Mouse (Mus musculus) heart, postnatal 25 days (tissue): Measurements from ENCODE around the gene Vwa3b. TPM values are rescaled to one million over a fixed set of nuclear protein-coding genes. Genes with fewer than 3 reads are reported as not detected.

Source experiments
- DNase-seq: peaks from one replicate; pipeline ENCODE4 v3.0.0; 2022; ENCODE audit warnings: low spot score
- intact Hi-C: fragments of 180-260 bp; cut with DNase I; formaldehyde crosslinking; loops from one replicate; pipeline ENCODE4 v1.15.1; 2025
- total RNA-seq, 2 experiments: library from RNA; stranded (reverse); gene quantifications; 2 replicates each; pipeline ENCODE4 v1.2.3; 2021

Gene Vwa3b
- total RNA-seq, result under 1 TPM; 0.31 to 0.34 TPM

DNA sequence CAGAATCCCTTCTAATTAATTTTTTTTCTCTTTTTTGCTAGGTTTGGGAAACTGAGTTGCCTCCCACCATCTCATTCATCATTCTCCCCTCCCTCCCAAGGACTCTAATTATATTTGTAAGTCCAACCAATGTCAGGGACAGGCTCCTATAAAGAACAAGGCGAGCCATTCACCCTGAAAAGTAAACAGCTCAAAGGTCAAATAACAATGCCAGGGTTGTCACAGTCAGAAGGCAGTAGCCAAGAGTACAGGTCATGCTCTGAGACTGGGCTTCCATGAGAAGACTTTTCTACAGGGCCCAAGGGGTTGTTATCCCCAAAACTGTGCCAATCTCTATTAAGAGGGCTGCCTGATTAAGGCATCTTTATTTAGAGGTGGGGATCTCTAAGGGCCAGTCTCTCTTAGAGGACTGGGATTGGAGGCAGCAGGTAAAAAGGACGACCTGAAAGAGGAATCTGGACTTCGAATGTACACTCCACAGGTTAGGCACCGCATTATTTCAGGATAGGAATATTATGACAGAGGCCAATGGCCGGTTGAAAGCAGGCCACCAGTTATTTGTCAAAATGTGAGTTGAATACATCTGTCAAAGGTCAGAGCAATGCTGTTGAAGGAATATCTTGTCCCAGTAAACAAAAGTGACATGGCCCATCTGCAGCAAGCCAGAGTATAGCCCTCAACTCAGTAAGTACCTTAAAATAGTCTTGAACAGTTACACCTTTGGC, at the start of gene Vwa3b:
TSS of gene Vwa3b (plus strand) at position 635 of the 725 bp plus-strand sequence.
- no peak for DNase-seq
- intact Hi-C loops, result no loop called here

DNA sequence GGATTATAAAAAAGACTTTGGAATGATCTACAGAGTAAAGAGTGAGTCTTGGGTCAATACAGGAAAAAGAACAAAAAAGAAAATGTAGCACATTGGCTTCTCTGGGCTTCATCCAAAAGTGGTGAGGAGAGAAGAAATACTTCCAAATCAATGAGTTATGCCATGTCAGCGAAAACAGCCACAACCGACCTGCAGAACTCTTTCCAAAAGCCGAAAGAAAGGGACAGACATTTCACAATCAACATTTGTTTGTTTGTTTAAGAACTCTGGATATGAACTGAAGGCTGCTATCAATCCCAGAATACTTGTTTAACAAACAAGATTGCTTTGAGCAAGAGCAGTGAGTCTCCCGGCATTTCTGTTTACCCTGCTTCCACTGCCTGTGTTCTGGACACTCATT, 49.6 kb upstream of the Vwa3b start:
- intact Hi-C loops, result no loop called here
- no peak for DNase-seq

GRCm38 (mm10) chr1:36982191-36982961, 44.0 kb upstream of the Vwa3b start:
- DNase-seq, result no peak
- intact Hi-C loops, result no loop called here

GRCm38 (mm10) chr1:36983754-36984153, 42.6 kb upstream of the Vwa3b start:
- intact Hi-C loops, result no loop called here
- no peak for DNase-seq

GRCm38 (mm10) chr1:36984406-36984805, 42.0 kb upstream of the Vwa3b start:
- DNase-seq, result no peak
- intact Hi-C loops, result no loop called here

DNA sequence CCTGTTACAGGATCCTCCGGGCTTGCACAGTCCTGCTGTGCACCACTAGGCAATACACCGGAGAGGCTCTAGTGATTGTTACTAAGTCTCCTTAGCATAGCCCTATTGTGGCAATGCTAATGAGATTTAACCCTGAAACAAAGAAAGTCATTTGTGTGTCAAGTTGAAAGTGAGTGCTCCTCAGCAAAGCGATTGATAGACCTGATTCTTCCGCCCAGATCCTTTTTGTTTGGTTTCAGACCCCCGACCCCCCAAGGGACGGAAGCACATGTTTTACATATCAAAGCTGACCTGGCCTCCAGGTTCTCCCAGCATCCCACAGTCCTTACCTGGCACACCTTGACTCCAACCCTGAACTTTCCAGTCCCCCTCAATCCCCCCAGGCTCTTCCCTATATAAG, 40.5 kb upstream of the Vwa3b start:
- intact Hi-C loops, result no loop called here
- no peak for DNase-seq

GRCm38 (mm10) chr1:36986396-36987160, 39.8 kb upstream of the Vwa3b start:
- intact Hi-C loops, result no loop called here
- DNase-seq, result no peak

GRCm38 (mm10) chr1:36987172-36988148, 38.9 kb upstream of the Vwa3b start:
- intact Hi-C loops, result no loop called here
- DNase-seq, result no peak

DNA sequence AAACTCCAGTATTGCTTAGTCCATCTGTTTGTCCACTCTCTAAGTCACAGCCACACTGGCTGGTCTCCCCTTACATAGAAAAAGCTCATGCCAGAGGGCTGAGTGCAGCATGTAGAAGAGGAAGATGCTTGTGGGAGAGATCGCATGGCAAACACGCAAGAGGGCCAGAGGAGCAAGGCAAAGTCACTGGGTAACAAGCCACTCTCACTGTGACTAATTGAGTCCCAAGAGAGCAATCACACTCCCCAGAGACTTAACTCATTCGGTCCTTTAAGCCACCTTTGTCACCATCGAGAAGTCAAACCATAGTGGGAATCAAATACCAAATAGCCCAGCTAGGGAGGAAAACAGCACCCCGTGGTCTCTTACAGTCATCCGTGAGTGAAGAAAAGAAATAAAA, 38.2 kb upstream of the Vwa3b start:
- no peak for DNase-seq
- intact Hi-C loops, result no loop called here

GRCm38 (mm10) chr1:36988561-36988960, 37.8 kb upstream of the Vwa3b start:
- DNase-seq, result no peak
- intact Hi-C loops, result no loop called here

- intact Hi-C loops, result no loop called here
- no peak for DNase-seq
Measured at GRCm38 (mm10) chr1:36994296-36994695, 32.1 kb upstream of the Vwa3b start.

GRCm38 (mm10) chr1:36995760-36996159, 30.6 kb upstream of the Vwa3b start:
- intact Hi-C loops, result no loop called here
- DNase-seq, result no peak

DNA sequence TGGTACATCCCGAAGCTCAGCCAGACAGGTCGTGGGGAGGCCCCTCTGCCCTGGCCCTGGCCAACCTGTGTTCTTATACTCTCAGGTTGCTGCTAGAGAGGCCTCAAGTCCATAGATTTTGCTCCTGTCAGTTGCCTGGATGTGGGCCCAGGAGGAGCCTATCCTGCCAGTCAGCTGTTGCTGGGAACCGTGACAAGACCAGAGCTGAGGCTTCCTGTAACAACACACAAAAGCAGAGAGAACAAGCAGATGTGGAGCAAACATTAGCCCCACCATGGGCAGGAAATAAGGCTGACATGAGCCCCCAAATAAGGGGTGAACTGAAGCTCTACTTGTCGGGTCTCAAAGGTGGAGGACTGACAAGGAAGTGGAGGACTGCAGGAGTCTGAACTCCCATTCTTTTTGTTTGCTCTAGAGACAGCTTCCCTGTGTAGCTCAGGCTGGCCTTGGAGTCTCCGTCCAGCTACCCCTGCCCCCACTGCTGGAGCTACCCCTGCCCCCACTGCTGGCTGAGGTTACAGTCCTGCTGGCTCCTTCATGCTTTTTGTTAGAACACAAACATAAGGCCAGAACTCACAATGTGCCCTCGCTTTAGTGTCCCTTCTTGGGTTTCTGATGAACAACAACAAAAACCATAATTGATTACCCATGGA, 29.7 kb upstream of the Vwa3b start:
- DNase-seq, result peak; percentile 21
- intact Hi-C loops, result no loop called here

DNA sequence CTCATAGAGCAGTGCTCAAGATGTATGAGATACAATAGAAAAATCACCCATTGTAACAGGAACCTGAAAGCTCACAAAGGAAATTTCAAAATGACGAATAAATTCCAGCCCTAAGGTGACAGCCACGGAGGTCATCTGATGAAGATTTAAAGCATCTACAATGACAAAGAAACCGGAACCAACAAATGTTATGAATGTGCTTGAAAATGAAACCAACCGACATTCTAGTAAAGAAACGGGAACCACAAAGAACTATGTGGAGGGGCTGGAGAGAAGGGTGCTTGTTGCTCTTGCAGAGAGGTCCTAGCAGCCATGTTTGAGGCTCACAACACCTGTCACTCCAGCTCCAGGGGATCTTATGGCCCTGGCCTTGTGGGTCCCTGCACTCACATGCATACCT, 26.1 kb upstream of the Vwa3b start:
- no peak for DNase-seq
- intact Hi-C loops, result no loop called here

DNA sequence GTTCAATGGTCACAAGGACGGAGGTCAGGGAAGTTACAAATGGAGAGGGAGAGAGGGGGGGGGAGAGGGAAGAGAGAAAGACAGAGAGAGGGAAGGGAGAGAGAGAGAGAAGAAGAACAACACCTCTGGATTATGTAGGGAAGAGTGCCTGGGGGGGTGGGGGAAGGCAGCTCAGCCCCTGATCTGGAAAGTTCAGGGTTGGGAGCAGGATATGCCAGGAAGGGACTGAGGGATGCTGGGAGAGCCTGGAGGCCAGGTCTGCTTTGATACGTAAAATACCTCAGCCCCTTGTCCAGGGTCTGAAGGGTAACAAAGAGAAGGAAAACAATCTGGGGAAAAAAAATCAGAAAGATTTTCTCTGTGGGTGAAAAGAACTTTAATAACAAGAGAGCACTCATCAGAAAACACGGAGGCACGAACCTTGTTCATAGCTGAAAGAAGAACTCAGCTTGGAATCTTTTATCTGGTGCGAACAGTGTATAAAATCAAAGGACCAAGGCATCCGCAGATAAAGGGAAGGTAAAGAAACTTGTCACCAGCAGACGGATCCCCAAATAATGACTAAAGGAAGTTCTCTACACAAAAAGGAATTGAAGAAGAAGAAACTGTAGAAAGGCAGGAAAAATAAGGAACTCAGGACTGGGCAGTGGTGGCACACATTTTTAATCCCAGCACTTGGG, 24.6 kb upstream of the Vwa3b start:
- DNase-seq, result no peak
- intact Hi-C loops, result no loop called here

- DNase-seq, result no peak
- intact Hi-C loops, result no loop called here
Measured at GRCm38 (mm10) chr1:37002316-37003008, 23.9 kb upstream of the Vwa3b start.

DNA sequence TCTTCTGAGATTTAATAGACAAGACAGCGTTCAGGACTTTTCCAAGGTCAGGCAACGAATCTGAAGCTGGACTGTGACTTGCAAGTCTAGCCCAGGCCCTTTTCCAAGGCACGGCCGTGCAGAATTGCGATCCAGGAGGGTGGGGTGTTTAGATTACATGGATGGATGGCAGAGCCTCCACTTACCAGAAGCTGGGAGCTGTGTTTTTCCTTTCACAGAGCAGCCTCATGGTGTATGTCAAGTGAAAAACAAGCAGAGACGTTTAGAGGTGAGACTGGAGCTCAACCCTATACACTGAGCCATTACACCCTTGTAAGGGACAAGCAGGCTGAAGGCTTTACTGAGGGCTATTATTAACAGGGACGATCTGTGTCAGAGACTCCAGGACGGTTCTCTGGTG, 21.9 kb upstream of the Vwa3b start:
- intact Hi-C loops, result no loop called here
- no peak for DNase-seq

- DNase-seq, result no peak
- intact Hi-C loops, result no loop called here
Measured at GRCm38 (mm10) chr1:37005036-37005435, 21.4 kb upstream of the Vwa3b start.
